Mouse (Mus musculus) spleen, adult 2 months (tissue): ENCODE data around the gene Col27a1.

Source experiments
- CTCF ChIP-seq: fragments of 200-500 bp; IDR thresholded peaks from 2 replicates; pipeline ENCODE4 v1.5.1; 2011; ENCODE audit warnings: mild to moderate bottlenecking, inconsistent platforms; ENCODE audit not compliant: insufficient read depth, insufficient read length, insufficient replicate concordance; ENCODE audit errors: extremely low read depth
- POLR2A ChIP-seq: fragments of 200-500 bp; IDR thresholded peaks from 2 replicates; pipeline ENCODE4 v1.6.1; 2011; ENCODE audit warnings: low read depth, low read length, inconsistent platforms

GRCm38 (mm10) chr4:63256371-63256770 lies 42.6 kb downstream of the Col27a1 start:
- TF ChIP-seq CTCF: no peak
- TF ChIP-seq POLR2A: no peak
